Comparison of ENCODE assay signal across 21 mouse cellular contexts in the genomic region with DNA sequence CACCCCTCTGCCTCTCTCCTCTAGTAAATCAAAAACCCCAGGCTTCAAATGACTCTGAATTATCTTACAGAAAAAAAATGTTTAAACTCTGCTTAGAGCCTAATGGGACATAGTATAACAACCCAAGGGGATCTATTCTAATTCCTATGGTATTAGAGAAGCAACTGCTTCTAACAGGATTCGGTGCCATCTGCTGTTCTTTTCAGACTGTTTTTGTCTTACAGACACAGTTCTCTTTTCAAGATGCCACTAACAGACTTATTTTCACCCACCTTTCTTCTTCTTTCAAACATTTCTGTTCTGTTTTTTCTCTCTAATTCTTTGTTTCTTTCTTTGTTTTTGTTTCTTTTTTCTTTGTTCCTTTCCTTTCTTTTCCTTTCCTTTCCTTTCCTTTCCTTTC.
DNase-seq lines count a peak whose midpoint lies in the region; ATAC-seq and TF ChIP-seq lines count a peak whose summit lies in the region.
"Had no signal": no experiment of that assay in that cellular context is flagged by ENCODE, and none has a peak within 500 bp of the region (broad histone marks: within the 10 kb centered on the region; RNA-seq: fewer than 3 reads in every experiment).

No protein-coding gene starts in this region.

- no peak overlapping the region for H3K4me3 ChIP-seq in forebrain, embryonic 14.5 days (ENCODE audit: low read depth, low read length)
- H3K4me3 ChIP-seq in forebrain, embryonic 10.5 days, result no peak overlapping the region
- H3K4me3 ChIP-seq in MEL (ENCODE audit: control insufficient read depth in 1 of 2, insufficient read depth in 1 of 2, low read depth in 2 of 2, low read length in 2 of 2), result no peak overlapping the region
- H3K4me3 ChIP-seq: embryonic facial prominence, embryonic 13.5 days; forebrain, embryonic 12.5 days; forebrain, embryonic 15.5 days had no signal

- no peaks in the 10 kb centered on the region for H3K27me3 ChIP-seq in forebrain, embryonic 14.5 days (replicated peaks; ENCODE audit: control insufficient read depth, insufficient read depth, low read length)
- no peaks in the 10 kb centered on the region for H3K27me3 ChIP-seq in forebrain, embryonic 10.5 days (ENCODE audit: poor library complexity, severe bottlenecking)
- H3K27me3 ChIP-seq in MEL (ENCODE audit: control insufficient read depth in 1 of 2, insufficient read depth in 2 of 2, low read length in 2 of 2), result no peaks in the 10 kb centered on the region
- H3K27me3 ChIP-seq: embryonic facial prominence, embryonic 13.5 days; forebrain, embryonic 12.5 days; forebrain, embryonic 15.5 days; Patski had no signal

- TF ChIP-seq EP300 in MEL (IDR thresholded peaks at IDR 0.05; ENCODE audit: low read depth in 1 of 2, low read length in 2 of 2), result no peak

- no peak overlapping the region for H3K9ac ChIP-seq in forebrain, embryonic 14.5 days (ENCODE audit: low read length)
- no peak overlapping the region for H3K9ac ChIP-seq in MEL (ENCODE audit: control insufficient read depth, low read depth, low read length, poor library complexity, severe bottlenecking)
- H3K9ac ChIP-seq: embryonic facial prominence, embryonic 13.5 days; forebrain, embryonic 12.5 days; forebrain, embryonic 15.5 days; forebrain, postnatal 0 days had no signal

- TF ChIP-seq POLR2A in MEL (IDR thresholded peaks at IDR 0.05; ENCODE audit: control insufficient read depth in 1 of 2, insufficient read depth in 1 of 2, low read depth in 1 of 2, low read length in 2 of 2, poor library complexity in 1 of 2), result no peak

- TF ChIP-seq CTCF in MEL (IDR thresholded peaks at IDR 0.05 in 2 of 3, conservative IDR thresholded peaks at IDR 0.05 in 1 of 3; ENCODE audit: control insufficient read depth in 1 of 3, insufficient read depth in 1 of 3, low read depth in 2 of 3, low read length in 3 of 3, poor library complexity in 1 of 3, severe bottlenecking in 1 of 3), result no peak

- H3K4me2 ChIP-seq in forebrain, embryonic 14.5 days (ENCODE audit: low read length), result no peak overlapping the region
- H3K4me2 ChIP-seq: embryonic facial prominence, embryonic 13.5 days; forebrain, embryonic 12.5 days; forebrain, embryonic 15.5 days had no signal

- TF ChIP-seq RAD21 in MEL (IDR thresholded peaks at IDR 0.05; ENCODE audit: low read depth, low read length), result peak; percentile 5

- WGBS in forebrain, embryonic 14.5 days, result 73% methylated on average over 1 of the region's 1 CpGs
- 64% methylated on average over 1 of the region's 1 CpGs for WGBS in forebrain, embryonic 10.5 days

- no peak overlapping the region for H3K27ac ChIP-seq in forebrain, embryonic 14.5 days (ENCODE audit: low read depth, low read length)
- H3K27ac ChIP-seq in forebrain, embryonic 10.5 days, result no peak overlapping the region
- no peak overlapping the region for H3K27ac ChIP-seq in MEL (ENCODE audit: control insufficient read depth, low read depth, low read length)
- H3K27ac ChIP-seq: embryonic facial prominence, embryonic 13.5 days; forebrain, embryonic 12.5 days; forebrain, embryonic 15.5 days had no signal

- intact Hi-C loops in heart, postnatal 25 days (cut with DNase I), result no loop called here

- no peaks in the 10 kb centered on the region for H3K9me3 ChIP-seq in forebrain, embryonic 14.5 days (replicated peaks; ENCODE audit: control insufficient read depth, low read length)
- H3K9me3 ChIP-seq in forebrain, embryonic 10.5 days, result no peaks in the 10 kb centered on the region
- H3K9me3 ChIP-seq in MEL (replicated peaks; ENCODE audit: insufficient read depth, low read length), result no peaks in the 10 kb centered on the region
- H3K9me3 ChIP-seq: embryonic facial prominence, embryonic 13.5 days; forebrain, embryonic 12.5 days; forebrain, embryonic 15.5 days had no signal

- ATAC-seq in forebrain, embryonic 14.5 days, result no peak
- ATAC-seq: activated CD4-positive, CD25-positive, alpha-beta regulatory T cell, adult 4 months; forebrain, embryonic 15.5 days; forebrain, postnatal 0 days; Patski had no signal

- H3K36me3 ChIP-seq in forebrain, embryonic 14.5 days (ENCODE audit: control insufficient read depth, insufficient read depth, low read length), result no peaks in the 10 kb centered on the region
- no peaks in the 10 kb centered on the region for H3K36me3 ChIP-seq in forebrain, embryonic 10.5 days (replicated peaks)
- H3K36me3 ChIP-seq in MEL (ENCODE audit: control insufficient read depth in 1 of 2, insufficient read depth in 2 of 2, low read length in 2 of 2), result no peaks in the 10 kb centered on the region
- H3K36me3 ChIP-seq: embryonic facial prominence, embryonic 13.5 days; forebrain, embryonic 12.5 days; forebrain, embryonic 15.5 days had no signal

- peak; percentile 52 for DNase-seq in forebrain, embryonic 14.5 days (ENCODE audit: low spot score)
- no peak for DNase-seq in forebrain, embryonic 10.5 days (ENCODE audit: extremely low spot score, low spot score)
- DNase-seq in MEL (ENCODE audit: low read depth, low spot score), result no peak
- peak; percentile 58 for DNase-seq in brain, adult 2 months (ENCODE audit: low read depth, low spot score)
- DNase-seq in telencephalon, adult 2 months (ENCODE audit: low read depth, low spot score), result peak; percentile 18
- no peak for DNase-seq in heart, postnatal 25 days (ENCODE audit: low spot score)
- DNase-seq in cerebellum, postnatal 4 days (ENCODE audit: low spot score in 2 of 2), result no peak
- DNase-seq: adrenal gland, adult 8-10 months; adrenal gland, postnatal 14 days; cerebellum, adult 11 months; cerebellum, adult 18-20 months; cerebellum, adult 8-10 months; cerebellum, adult 9-11 months; cerebellum, postnatal 14 days; cerebellum, postnatal 36 days; forebrain, postnatal 0 days had no signal

- H3K79me2 ChIP-seq in MEL (ENCODE audit: control insufficient read depth, insufficient read depth, low read length, poor library complexity), result no peaks in the 10 kb centered on the region

- peaks cover 2% of the 10 kb centered on the region; the same call in 1 of the 2 replicates for H3K4me1 ChIP-seq in forebrain, embryonic 14.5 days (ENCODE audit: control insufficient read depth, insufficient read depth, low read length)
- H3K4me1 ChIP-seq in forebrain, embryonic 10.5 days, result no peaks in the 10 kb centered on the region
- H3K4me1 ChIP-seq in MEL (ENCODE audit: control insufficient read depth in 1 of 2, insufficient read depth in 2 of 2, low read length in 2 of 2), result no peaks in the 10 kb centered on the region
- H3K4me1 ChIP-seq: embryonic facial prominence, embryonic 13.5 days; forebrain, embryonic 12.5 days; forebrain, embryonic 15.5 days had no signal

TF ChIP-seq in MEL, 35 proteins besides CTCF, POLR2A, EP300 and RAD21:
- TF ChIP-seq SIN3A (IDR thresholded peaks at IDR 0.05; ENCODE audit: low read length) (no peak), MYC (IDR thresholded peaks at IDR 0.05; ENCODE audit: low read depth, low read length) (no peak), NELFE (IDR thresholded peaks at IDR 0.05; ENCODE audit: low read depth, low read length) (no peak), MEF2A (IDR thresholded peaks at IDR 0.05; ENCODE audit: extremely low read depth, insufficient replicate concordance, low read depth, low read length, poor library complexity, severe bottlenecking) (no peak), ETS1 (IDR thresholded peaks at IDR 0.05; ENCODE audit: low read depth, low read length) (no peak), MXI1 (IDR thresholded peaks at IDR 0.05; ENCODE audit: low read depth, low read length) (no peak), MYB (IDR thresholded peaks at IDR 0.05; ENCODE audit: low read depth, low read length) (no peak), CHD1 (IDR thresholded peaks at IDR 0.05; ENCODE audit: low read depth, low read length) (no peak), USF2 (IDR thresholded peaks at IDR 0.05; ENCODE audit: borderline replicate concordance in 1 of 2, insufficient read depth in 1 of 2, low read depth in 1 of 2, low read length in 2 of 2) (no peak), ZMIZ1 (IDR thresholded peaks at IDR 0.05; ENCODE audit: low read depth, low read length) (no peak), UBTF (IDR thresholded peaks at IDR 0.05; ENCODE audit: borderline replicate concordance, insufficient read depth, low read depth, low read length) (no peak), TBP (IDR thresholded peaks at IDR 0.05; ENCODE audit: low read depth, low read length) (no peak), KAT2A (conservative IDR thresholded peaks at IDR 0.05; ENCODE audit: low read depth, low read length) (no peak), GATA1 (IDR thresholded peaks at IDR 0.05; ENCODE audit: low read depth, low read length) (no peak), CHD2 (IDR thresholded peaks at IDR 0.05; ENCODE audit: low read length) (no peak), MAZ (IDR thresholded peaks at IDR 0.05; ENCODE audit: low read depth, low read length) (no peak), ELF1 (IDR thresholded peaks at IDR 0.05; ENCODE audit: low read depth, low read length) (no peak), RCOR1 (IDR thresholded peaks at IDR 0.05; ENCODE audit: low read depth, low read length) (no peak), MAFK (IDR thresholded peaks at IDR 0.05; ENCODE audit: borderline replicate concordance, low read depth, low read length) (no peak)

Comparison
In these comparisons a context has a peak if more than half of its experiments do, and no peak if none do; other contexts are left out.
1. DNase-seq: peak in forebrain, embryonic 14.5 days (single experiment), brain, adult 2 months (single experiment) and telencephalon, adult 2 months (single experiment); none in forebrain, embryonic 10.5 days (single experiment), MEL (single experiment), heart, postnatal 25 days (single experiment) and cerebellum, postnatal 4 days (0 of 2).